Mouse (Mus musculus) myocyte (in vitro differentiated cells): ENCODE data around the gene Myh4. TPM values are rescaled to one million over a fixed set of nuclear protein-coding genes. Genes with fewer than 3 reads are reported as not detected.

ENCODE experiments used
- H3K27me3 ChIP-seq: one replicate; pipeline ENCODE4 v1.6.1; 2011; ENCODE audit not compliant: control insufficient read depth, insufficient read depth, insufficient read length
- H3K36me3 ChIP-seq: one replicate; pipeline ENCODE4 v1.6.1; 2011; ENCODE audit not compliant: control insufficient read depth, insufficient read depth
- H3K4me2 ChIP-seq: one replicate; pipeline ENCODE4 v1.6.1; 2011; ENCODE audit warnings: low read depth, control low read depth
- H3K4me3 ChIP-seq: one replicate; pipeline ENCODE4 v1.5.1; 2011; ENCODE audit warnings: mild to moderate bottlenecking, control low read depth, moderate library complexity
- H3K79me2 ChIP-seq: one replicate; pipeline ENCODE4 v1.6.1; 2011; ENCODE audit not compliant: control insufficient read depth, insufficient read depth
- H3ac ChIP-seq: one replicate; pipeline ENCODE4 v1.6.1; 2011; ENCODE audit not compliant: control insufficient read depth, insufficient read length
- CEBPB ChIP-seq: IDR thresholded peaks from 2 replicates; pipeline ENCODE4 v1.6.1; 2011; ENCODE audit warnings: mild to moderate bottlenecking, moderate library complexity; ENCODE audit not compliant: poor library complexity, insufficient read depth, severe bottlenecking
- E2F4 ChIP-seq: IDR thresholded peaks from one replicate; pipeline ENCODE4 v1.6.1; 2011; ENCODE audit warnings: mild to moderate bottlenecking, control low read depth, moderate library complexity; ENCODE audit not compliant: insufficient read depth
- MAX ChIP-seq: IDR thresholded peaks from one replicate; pipeline ENCODE4 v1.6.1; 2011; ENCODE audit warnings: low read depth, mild to moderate bottlenecking, control low read depth
- MYOD1 ChIP-seq, 3 experiments: IDR thresholded peaks; one replicate each; pipeline ENCODE4 v1.6.1; 2011; ENCODE audit warnings: control low read depth in 2 of 3, low read depth in 2 of 3, mild to moderate bottlenecking in 2 of 3, moderate library complexity in 1 of 3; ENCODE audit not compliant: insufficient read length in 2 of 3, control insufficient read depth in 1 of 3
- MYOG ChIP-seq, 3 experiments: IDR thresholded peaks; one replicate each; pipeline ENCODE4 v1.6.1; 2011; ENCODE audit warnings: control low read depth in 2 of 3, low read depth in 2 of 3, mild to moderate bottlenecking in 2 of 3; ENCODE audit not compliant: insufficient read length in 2 of 3, control insufficient read depth in 1 of 3, insufficient read depth in 1 of 3
- POLR2A ChIP-seq: IDR thresholded peaks from one replicate; pipeline ENCODE4 v1.6.1; 2011; ENCODE audit warnings: low read depth, mild to moderate bottlenecking, control low read depth, moderate library complexity; ENCODE audit not compliant: insufficient read length
- POLR2AphosphoS2 ChIP-seq: IDR thresholded peaks from one replicate; pipeline ENCODE4 v1.6.1; 2011; ENCODE audit warnings: low read depth, control low read depth; ENCODE audit not compliant: insufficient read length
- REST ChIP-seq: IDR thresholded peaks from one replicate; pipeline ENCODE4 v1.6.1; 2011; ENCODE audit warnings: mild to moderate bottlenecking, control low read depth, moderate library complexity; ENCODE audit not compliant: insufficient read depth, insufficient read length
- SRF ChIP-seq: IDR thresholded peaks from one replicate; pipeline ENCODE4 v1.6.1; 2011; ENCODE audit warnings: low read depth; ENCODE audit not compliant: control insufficient read depth, insufficient read length
- TCF12 ChIP-seq: IDR thresholded peaks from one replicate; pipeline ENCODE4 v1.6.1; 2011; ENCODE audit warnings: mild to moderate bottlenecking, control low read depth; ENCODE audit not compliant: poor library complexity, insufficient read depth, severe bottlenecking
- TCF3 ChIP-seq: IDR thresholded peaks from one replicate; pipeline ENCODE4 v1.6.1; 2011; ENCODE audit warnings: low read depth, control low read depth; ENCODE audit not compliant: insufficient read length
- USF1 ChIP-seq: IDR thresholded peaks from one replicate; pipeline ENCODE4 v1.6.1; 2011; ENCODE audit warnings: low read depth, mild to moderate bottlenecking, control low read depth, moderate library complexity
- polyA plus RNA-seq: library from polyadenylated mRNA; unstranded; fragments of >200 nt; fragmentation: generic; extraction: Trizol; gene quantifications from one replicate; pipeline ENCODE4 v1.2.1, GENCODE M21; 2012; ENCODE audit warnings: missing spikeins

Myh4 gene
- polyA plus RNA-seq: 15.9 TPM

DNA sequence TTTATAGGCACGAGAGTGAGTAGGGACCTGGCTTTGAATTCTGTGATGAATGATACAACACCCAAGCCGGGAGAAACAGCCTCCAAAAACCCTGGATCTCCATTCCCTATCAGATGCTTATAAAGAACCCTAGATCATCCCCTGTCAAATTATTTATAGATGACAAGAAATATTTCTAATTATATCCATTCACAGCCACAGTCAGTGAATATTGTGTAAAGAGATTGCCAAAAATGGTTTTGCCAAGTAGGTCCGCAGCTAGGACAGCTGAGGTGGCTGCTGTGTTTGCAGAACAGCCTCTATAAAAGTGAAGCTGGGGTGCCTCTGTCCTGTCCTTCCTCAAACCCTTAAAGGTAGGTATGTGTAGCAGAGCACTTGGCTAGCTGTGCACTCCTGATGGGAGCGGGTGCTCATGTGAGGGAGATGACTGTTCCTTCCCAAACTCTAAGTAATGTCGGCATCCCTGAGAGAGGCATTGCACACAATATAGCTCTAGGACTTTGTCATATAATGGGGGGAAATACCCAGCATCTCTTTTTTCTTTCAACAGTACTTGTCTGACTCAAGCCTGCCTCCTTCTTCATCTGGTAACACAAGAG lies at the start of gene Myh4:
Gene Myh4 (plus strand): TSS at position 549 of the 599 bp plus-strand sequence.
- peak within 1 kb of the TSS; percentile 24 for H3K4me2 ChIP-seq
- H3ac ChIP-seq: no peak within 1 kb of the TSS
- TF ChIP-seq MAX (no peak), USF1 (no peak), MYOG (IDR thresholded peaks at IDR 0.05; ENCODE audit: control insufficient read depth in 1 of 3, insufficient read depth in 1 of 3, insufficient read length in 2 of 3, low read depth in 2 of 3) (no peak), POLR2AphosphoS2 (no peak), E2F4 (no peak), REST (no peak)
- H3K27me3 ChIP-seq: no peaks in the 10 kb centered on the region
- H3K79me2 ChIP-seq: no peaks in the 10 kb centered on the region
- no peak within 1 kb of the TSS for H3K4me3 ChIP-seq
- H3K36me3 ChIP-seq: no peaks in the 10 kb centered on the region

DNA sequence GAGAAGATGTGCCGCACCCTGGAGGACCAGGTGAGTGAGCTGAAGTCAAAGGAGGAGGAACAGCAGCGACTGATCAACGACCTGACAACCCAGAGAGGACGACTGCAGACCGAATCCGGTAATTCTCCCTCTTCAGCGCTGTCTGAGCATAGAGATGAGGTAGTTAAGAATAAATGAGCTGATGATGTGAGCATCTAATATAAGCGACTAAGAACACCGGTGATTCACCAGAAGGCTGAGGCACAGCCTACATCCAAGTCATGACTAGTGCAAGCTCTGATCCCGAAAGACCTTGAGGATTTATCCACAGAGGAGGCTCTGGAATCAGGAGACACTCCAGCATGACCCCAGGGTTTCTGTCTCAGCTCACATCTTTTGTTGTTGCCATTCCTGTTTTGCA lies 47.5 kb upstream of the Myh4 start:
- no peaks in the 10 kb centered on the region for H3K79me2 ChIP-seq
- H3ac ChIP-seq: no peak overlapping the region
- H3K27me3 ChIP-seq: no peaks in the 10 kb centered on the region
- H3K4me3 ChIP-seq: no peak overlapping the region
- H3K36me3 ChIP-seq: no peaks in the 10 kb centered on the region
- TF ChIP-seq SRF (no peak), MYOD1 (IDR thresholded peaks at IDR 0.05; ENCODE audit: control insufficient read depth in 1 of 3, insufficient read length in 2 of 3, low read depth in 2 of 3) (no peak), REST (no peak), MYOG (IDR thresholded peaks at IDR 0.05; ENCODE audit: control insufficient read depth in 1 of 3, insufficient read depth in 1 of 3, insufficient read length in 2 of 3, low read depth in 2 of 3) (no peak), POLR2A (no peak), TCF12 (no peak), USF1 (no peak), POLR2AphosphoS2 (no peak), E2F4 (no peak), TCF3 (no peak), CEBPB (no peak), MAX (no peak)
- no peak overlapping the region for H3K4me2 ChIP-seq

DNA sequence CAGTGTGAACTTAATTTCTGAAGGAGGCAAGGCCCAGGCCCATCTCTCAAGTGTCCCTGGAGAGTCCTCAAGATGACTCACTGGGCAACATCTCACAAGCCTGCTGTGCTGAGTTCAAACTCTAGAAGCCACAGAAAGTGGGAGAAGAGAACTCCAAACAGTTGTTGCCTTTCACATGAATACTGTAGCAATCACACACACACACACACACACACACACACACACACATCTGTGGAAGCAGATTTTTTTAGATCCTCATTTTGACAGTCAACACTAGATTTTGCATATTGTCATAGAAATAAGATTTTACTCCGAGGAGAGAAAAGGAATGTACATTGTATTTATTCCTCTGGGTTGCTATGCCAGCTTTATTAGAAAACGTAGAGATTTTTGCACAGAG lies 47.0 kb upstream of the Myh4 start:
- H3K79me2 ChIP-seq: no peaks in the 10 kb centered on the region
- no peak overlapping the region for H3K4me3 ChIP-seq
- no peak overlapping the region for H3K4me2 ChIP-seq
- no peak overlapping the region for H3ac ChIP-seq
- TF ChIP-seq USF1 (no peak), MYOG (IDR thresholded peaks at IDR 0.05; ENCODE audit: control insufficient read depth in 1 of 3, insufficient read depth in 1 of 3, insufficient read length in 2 of 3, low read depth in 2 of 3) (no peak), E2F4 (no peak), CEBPB (no peak), POLR2AphosphoS2 (no peak), TCF12 (no peak), TCF3 (no peak), POLR2A (no peak)
- no peaks in the 10 kb centered on the region for H3K36me3 ChIP-seq
- no peaks in the 10 kb centered on the region for H3K27me3 ChIP-seq

DNA sequence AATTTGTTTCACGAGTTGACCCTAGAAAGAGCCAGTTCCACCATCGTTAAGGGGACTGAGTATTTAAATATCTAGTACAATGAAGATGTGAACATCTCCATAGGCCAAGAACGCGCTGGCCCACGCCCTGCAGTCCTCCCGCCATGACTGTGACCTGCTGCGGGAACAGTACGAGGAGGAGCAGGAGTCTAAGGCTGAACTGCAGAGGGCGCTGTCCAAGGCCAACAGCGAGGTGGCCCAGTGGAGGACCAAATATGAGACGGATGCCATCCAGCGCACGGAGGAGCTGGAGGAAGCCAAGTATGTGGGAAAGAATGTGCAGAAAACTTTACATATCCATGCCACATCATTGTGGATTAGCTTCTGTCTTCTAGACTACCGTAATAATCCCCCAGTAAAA lies 46.3 kb upstream of the Myh4 start:
- H3K4me3 ChIP-seq: no peak overlapping the region
- TF ChIP-seq MAX (no peak), POLR2A (no peak), E2F4 (no peak), SRF (no peak), CEBPB (no peak)
- no peaks in the 10 kb centered on the region for H3K27me3 ChIP-seq
- no peaks in the 10 kb centered on the region for H3K79me2 ChIP-seq
- H3K36me3 ChIP-seq: no peaks in the 10 kb centered on the region
- H3ac ChIP-seq: no peak overlapping the region
- H3K4me2 ChIP-seq: no peak overlapping the region

DNA sequence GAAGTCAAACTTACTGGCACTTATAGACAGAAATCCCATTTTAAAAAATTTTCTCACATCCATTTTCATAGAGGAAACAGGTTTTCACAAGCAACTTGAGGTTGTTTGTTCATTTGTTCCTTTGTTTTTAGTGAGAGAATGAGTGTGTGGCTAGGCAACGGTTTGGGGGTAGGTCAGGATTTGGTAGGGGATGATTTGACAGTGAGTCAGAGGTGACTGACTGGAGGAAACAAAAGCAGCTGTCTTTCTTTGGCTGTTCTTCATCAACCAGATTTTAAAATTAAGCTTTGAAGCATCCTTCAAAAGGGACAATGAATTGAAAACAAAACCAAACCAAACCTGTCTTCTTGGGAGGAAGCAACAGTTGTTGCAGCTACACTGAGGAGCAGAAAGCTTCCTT lies 38.5 kb upstream of the Myh4 start:
- peak overlapping the region; percentile 40 for H3K4me2 ChIP-seq
- no peaks in the 10 kb centered on the region for H3K36me3 ChIP-seq
- H3K79me2 ChIP-seq: no peaks in the 10 kb centered on the region
- H3K27me3 ChIP-seq: no peaks in the 10 kb centered on the region
- no peak overlapping the region for H3ac ChIP-seq
- no peak overlapping the region for H3K4me3 ChIP-seq
- TF ChIP-seq POLR2A (no peak), USF1 (no peak), TCF3 (no peak), MYOG (IDR thresholded peaks at IDR 0.05; ENCODE audit: control insufficient read depth in 1 of 3, insufficient read depth in 1 of 3, insufficient read length in 2 of 3, low read depth in 2 of 3) (peak in 1 of 3 experiments; percentile 32), REST (no peak), CEBPB (no peak), SRF (no peak), POLR2AphosphoS2 (no peak), MYOD1 (IDR thresholded peaks at IDR 0.05; ENCODE audit: control insufficient read depth in 1 of 3, insufficient read length in 2 of 3, low read depth in 2 of 3) (peak in 1 of 3 experiments; percentile 1), TCF12 (no peak), MAX (no peak), E2F4 (no peak)
